ENCODE assay signal across 10 mouse cellular contexts in genomic region chr7:127214521-127214920, GRCm38 (mm10). TPM values are rescaled to one million over a fixed set of nuclear protein-coding genes. Genes with fewer than 3 reads are reported as not detected.
A peak's percentile ranks its signal among the peaks of the same experiment; 100 is the strongest.
DNase-seq lines count a peak whose midpoint lies in the region; ATAC-seq lines count a peak whose summit lies in the region.
"Had no signal": no experiment of that assay in that cellular context is flagged by ENCODE, and none has a peak within 500 bp of the region (broad histone marks: within the 10 kb centered on the region; RNA-seq: fewer than 3 reads in every experiment).

No protein-coding gene starts in this region.

- H3K4me3 ChIP-seq in heart, embryonic 13.5 days = peak overlapping the region; percentile 53
- H3K4me3 ChIP-seq in hindbrain, embryonic 12.5 days = no peak overlapping the region
- H3K4me3 ChIP-seq in midbrain, embryonic 13.5 days (replicated peaks) = no peak overlapping the region

- intact Hi-C loops in heart, postnatal 36 days (cut with DNase I) = no loop called here

- WGBS in heart, embryonic 13.5 days = 32% methylated on average over 21 of the region's 21 CpGs
- WGBS in hindbrain, embryonic 12.5 days = 31% methylated on average over 21 of the region's 21 CpGs
- whole genome bisulfite sequencing in midbrain, embryonic 13.5 days = 27% methylated on average over 21 of the region's 21 CpGs

- H3K4me2 ChIP-seq in heart, embryonic 13.5 days = peak overlapping the region; percentile 73
- peak overlapping the region; percentile 47 for H3K4me2 ChIP-seq in hindbrain, embryonic 12.5 days (replicated peaks)
- peak overlapping the region; percentile 46; the same call in 1 of the 2 replicates for H3K4me2 ChIP-seq in midbrain, embryonic 13.5 days (replicated peaks)

- H3K4me1 ChIP-seq in heart, embryonic 13.5 days = peaks cover 65% of the 10 kb centered on the region
- peaks cover 6% of the 10 kb centered on the region for H3K4me1 ChIP-seq in hindbrain, embryonic 12.5 days
- peaks cover 9% of the 10 kb centered on the region for H3K4me1 ChIP-seq in midbrain, embryonic 13.5 days (replicated peaks)

- H3K9me3 ChIP-seq in heart, embryonic 13.5 days = no peaks in the 10 kb centered on the region
- no peaks in the 10 kb centered on the region for H3K9me3 ChIP-seq in hindbrain, embryonic 12.5 days (replicated peaks)
- H3K9me3 ChIP-seq in midbrain, embryonic 13.5 days = no peaks in the 10 kb centered on the region
- H3K9me3 ChIP-seq: G1E had no signal

- H3K36me3 ChIP-seq in heart, embryonic 13.5 days = no peaks in the 10 kb centered on the region
- no peaks in the 10 kb centered on the region for H3K36me3 ChIP-seq in hindbrain, embryonic 12.5 days
- H3K36me3 ChIP-seq in midbrain, embryonic 13.5 days = no peaks in the 10 kb centered on the region

- H3K27ac ChIP-seq in heart, embryonic 13.5 days (replicated peaks) = peak overlapping the region; percentile 24
- H3K27ac ChIP-seq in hindbrain, embryonic 12.5 days = no peak overlapping the region
- H3K27ac ChIP-seq in midbrain, embryonic 13.5 days = no peak overlapping the region
- H3K27ac ChIP-seq: macrophage had no signal

- no peak for DNase-seq in heart, postnatal 36 days
- peak; percentile 31 for DNase-seq in ZHBTc4 (ENCODE audit: low read depth, low spot score)
- no peak for DNase-seq in layer of hippocampus, adult 18-20 months (ENCODE audit: low spot score in 2 of 2)
- DNase-seq in spleen, postnatal 10 days (ENCODE audit: low spot score in 2 of 2) = no peak
- DNase-seq in urinary bladder, postnatal 10 days (ENCODE audit: low spot score) = no peak

- ATAC-seq in heart, embryonic 13.5 days (ENCODE audit: extremely low read depth, insufficient number of reproducible peaks, low FRiP score, low TSS enrichment) = no peak
- no peak for ATAC-seq in hindbrain, embryonic 12.5 days (ENCODE audit: low FRiP score)
- no peak for ATAC-seq in midbrain, embryonic 13.5 days

- 0 out of 2 replicates have a peak, but pooled peaks cover 6% of the 10 kb centered on the region for H3K27me3 ChIP-seq in heart, embryonic 13.5 days (replicated peaks)
- peaks cover 19% of the 10 kb centered on the region for H3K27me3 ChIP-seq in hindbrain, embryonic 12.5 days
- H3K27me3 ChIP-seq in midbrain, embryonic 13.5 days = 0 out of 2 replicates have a peak, but pooled peaks cover 8% of the 10 kb centered on the region

- peak overlapping the region; percentile 82 for H3K9ac ChIP-seq in heart, embryonic 13.5 days
- H3K9ac ChIP-seq in hindbrain, embryonic 12.5 days = 0 out of 2 replicates have a peak overlapping the region, but pooled peaks have one; percentile 23
- 0 out of 2 replicates have a peak overlapping the region, but pooled peaks have one; percentile 29 for H3K9ac ChIP-seq in midbrain, embryonic 13.5 days (replicated peaks)

RNA-seq across cellular contexts. Expression of gene Mylpf, which starts 5.8 kb away (rescaled TPM):
- polyA plus RNA-seq in heart, embryonic 13.5 days (2015; fragmentation: Nextera tagmentation; extraction: Ambion mirVana) = 17.0 and 24.9 TPM in 2 replicates
- 1 to 10 TPM; 2.4 to 2.5 TPM for total RNA-seq in heart, postnatal 36 days (2021)
- polyA plus RNA-seq in hindbrain, embryonic 12.5 days (2016; fragmentation: Nextera tagmentation; extraction: Ambion mirVana) = 19.5 and 46.1 TPM in 2 replicates
- polyA plus RNA-seq in midbrain, embryonic 13.5 days (2015; fragmentation: Nextera tagmentation; extraction: Ambion mirVana) = 8.5 and 9.0 TPM in 2 replicates
- total RNA-seq in layer of hippocampus, adult 18-20 months (2021) = 1 to 10 TPM; 1.7 to 2.2 TPM

RNA-seq across cellular contexts. Expression of gene Tbc1d10b, which starts 6.3 kb away (rescaled TPM):
- 18.0 and 18.2 TPM in 2 replicates for polyA plus RNA-seq in heart, embryonic 13.5 days (2015; fragmentation: Nextera tagmentation; extraction: Ambion mirVana)
- total RNA-seq in heart, postnatal 36 days (2021) = 10 to 100 TPM; 24.6 to 26.4 TPM
- polyA plus RNA-seq in hindbrain, embryonic 12.5 days (2016; fragmentation: Nextera tagmentation; extraction: Ambion mirVana) = 46.5 and 47.2 TPM in 2 replicates
- 30.0 and 30.7 TPM in 2 replicates for polyA plus RNA-seq in midbrain, embryonic 13.5 days (2015; fragmentation: Nextera tagmentation; extraction: Ambion mirVana)
- total RNA-seq in layer of hippocampus, adult 18-20 months (2021) = 100 to 1,000 TPM in 1 of 2 experiments, 10 to 100 TPM in 1; 93.5 to 106 TPM

RNA-seq across cellular contexts. Expression of gene Zfp553, which starts 18.3 kb away (rescaled TPM):
- 21.4 and 24.1 TPM in 2 replicates for polyA plus RNA-seq in heart, embryonic 13.5 days (2015; fragmentation: Nextera tagmentation; extraction: Ambion mirVana)
- total RNA-seq in heart, postnatal 36 days (2021) = 1 to 10 TPM; 6.0 to 6.6 TPM
- polyA plus RNA-seq in hindbrain, embryonic 12.5 days (2016; fragmentation: Nextera tagmentation; extraction: Ambion mirVana) = 61.3 and 67.9 TPM in 2 replicates
- polyA plus RNA-seq in midbrain, embryonic 13.5 days (2015; fragmentation: Nextera tagmentation; extraction: Ambion mirVana) = 69.3 and 75.4 TPM in 2 replicates
- total RNA-seq in layer of hippocampus, adult 18-20 months (2021) = 10 to 100 TPM; 22.4 TPM

RNA-seq across cellular contexts. Expression of gene Sept1, which starts 18.4 kb away (rescaled TPM):
- polyA plus RNA-seq in heart, embryonic 13.5 days (2015; fragmentation: Nextera tagmentation; extraction: Ambion mirVana) = 23.1 and 23.2 TPM in 2 replicates
- 1 to 10 TPM; 2.8 TPM for total RNA-seq in heart, postnatal 36 days (2021)
- 32.7 and 33.2 TPM in 2 replicates for polyA plus RNA-seq in hindbrain, embryonic 12.5 days (2016; fragmentation: Nextera tagmentation; extraction: Ambion mirVana)
- 27.1 and 28.3 TPM in 2 replicates for polyA plus RNA-seq in midbrain, embryonic 13.5 days (2015; fragmentation: Nextera tagmentation; extraction: Ambion mirVana)
- 1 to 10 TPM; 5.9 to 7.9 TPM for total RNA-seq in layer of hippocampus, adult 18-20 months (2021)

RNA-seq across cellular contexts. Expression of gene Cd2bp2, which starts 18.7 kb away (rescaled TPM):
- polyA plus RNA-seq in heart, embryonic 13.5 days (2015; fragmentation: Nextera tagmentation; extraction: Ambion mirVana) = 42.1 TPM in 2 replicates
- total RNA-seq in heart, postnatal 36 days (2021) = 10 to 100 TPM; 36.9 to 38.0 TPM
- polyA plus RNA-seq in hindbrain, embryonic 12.5 days (2016; fragmentation: Nextera tagmentation; extraction: Ambion mirVana) = 86.2 and 92.9 TPM in 2 replicates
- polyA plus RNA-seq in midbrain, embryonic 13.5 days (2015; fragmentation: Nextera tagmentation; extraction: Ambion mirVana) = 90.8 and 96.1 TPM in 2 replicates
- 100 to 1,000 TPM in 1 of 2 experiments, 10 to 100 TPM in 1; 87.8 to 105 TPM for total RNA-seq in layer of hippocampus, adult 18-20 months (2021)

Comparison
In these comparisons a context has a peak if more than half of its experiments do, and no peak if none do; other contexts are left out.
1. H3K9ac ChIP-seq: peak in every context shown above with its lines; median percentile 82 in heart, embryonic 13.5 days; 29 in midbrain, embryonic 13.5 days; 23 in hindbrain, embryonic 12.5 days.